Mouse (Mus musculus) kidney, embryonic 14.5 days (tissue): ENCODE data around the gene Rogdi. TPM values are rescaled to one million over a fixed set of nuclear protein-coding genes. Genes with fewer than 3 reads are reported as not detected.

Experiments used
- polyA plus RNA-seq: library from polyadenylated mRNA; unstranded; fragments of >200 nt; fragmentation: Nextera tagmentation; extraction: Ambion mirVana; gene quantifications from 2 replicates; pipeline ENCODE4 v1.2.1, GENCODE M21; 2014

The Rogdi gene
- polyA plus RNA-seq, 1 experiment from 2014 or later = 86.2 TPM

Other genes starting within 250 kb of the Rogdi start
- gene Cdip1, start 223.3 kb downstream of the Rogdi start, polyA plus RNA-seq = 67.2 and 98.0 TPM in 2 replicates
- 0.89 TPM in 1 of 2 replicates, not detected in the other for gene 4930562C15Rik, start 178.1 kb downstream of the Rogdi start, polyA plus RNA-seq
- 37.2 and 39.7 TPM in 2 replicates for gene Ubald1, start 133.2 kb downstream of the Rogdi start, polyA plus RNA-seq
- gene Mgrn1, start 127.3 kb downstream of the Rogdi start, polyA plus RNA-seq = 54.0 and 89.2 TPM in 2 replicates
- gene Nudt16l1, start 74.8 kb downstream of the Rogdi start, polyA plus RNA-seq = 153 and 160 TPM in 2 replicates
- 45.6 and 61.3 TPM in 2 replicates for gene Anks3, start 49.3 kb downstream of the Rogdi start, polyA plus RNA-seq
- gene Sept12, start 15.7 kb downstream of the Rogdi start, polyA plus RNA-seq = 0.11 TPM in 1 of 2 replicates, not detected in the other
- gene Smim22, start 6.3 kb downstream of the Rogdi start, polyA plus RNA-seq = 10.2 and 10.4 TPM in 2 replicates
- gene Glyr1, start 36.3 kb upstream of the Rogdi start, polyA plus RNA-seq = 66.0 and 96.3 TPM in 2 replicates
- gene Ubn1, start 36.5 kb upstream of the Rogdi start, polyA plus RNA-seq = 21.7 and 26.3 TPM in 2 replicates
- 1.4 and 2.6 TPM in 2 replicates for gene Ppl, start 118.9 kb upstream of the Rogdi start, polyA plus RNA-seq
- not detected in 2 replicates for gene Sec14l5, start 133.6 kb upstream of the Rogdi start, polyA plus RNA-seq
- gene Nagpa, start 190.5 kb upstream of the Rogdi start, polyA plus RNA-seq = 12.4 and 17.0 TPM in 2 replicates
- gene AU021092, start 208.7 kb upstream of the Rogdi start, polyA plus RNA-seq = 3.5 and 4.2 TPM in 2 replicates
- 27.7 and 28.0 TPM in 2 replicates for gene Alg1, start 220.1 kb upstream of the Rogdi start, polyA plus RNA-seq
- gene Eef2kmt, start 242.4 kb upstream of the Rogdi start, polyA plus RNA-seq = 31.9 and 35.7 TPM in 2 replicates